Mouse (Mus musculus) liver, embryonic 14.5 days (tissue): ENCODE data around the gene Adgra1.

Experiments used
- CTCF ChIP-seq: IDR thresholded peaks from 2 replicates; pipeline ENCODE4 v1.5.1; 2016; ENCODE audit warnings: antibody characterized with exemption, low read depth, control low read depth
- EP300 ChIP-seq: IDR thresholded peaks from 2 replicates; pipeline ENCODE4 v1.6.1; 2016; ENCODE audit warnings: antibody characterized with exemption, low read depth

GRCm38 (mm10) chr7:139840443-139841168 is 6.6 kb downstream of the Adgra1 start:
- TF ChIP-seq CTCF (no peak), EP300 (no peak)
